Comparison of ENCODE assay signal across 25 mouse cellular contexts in the genomic region with DNA sequence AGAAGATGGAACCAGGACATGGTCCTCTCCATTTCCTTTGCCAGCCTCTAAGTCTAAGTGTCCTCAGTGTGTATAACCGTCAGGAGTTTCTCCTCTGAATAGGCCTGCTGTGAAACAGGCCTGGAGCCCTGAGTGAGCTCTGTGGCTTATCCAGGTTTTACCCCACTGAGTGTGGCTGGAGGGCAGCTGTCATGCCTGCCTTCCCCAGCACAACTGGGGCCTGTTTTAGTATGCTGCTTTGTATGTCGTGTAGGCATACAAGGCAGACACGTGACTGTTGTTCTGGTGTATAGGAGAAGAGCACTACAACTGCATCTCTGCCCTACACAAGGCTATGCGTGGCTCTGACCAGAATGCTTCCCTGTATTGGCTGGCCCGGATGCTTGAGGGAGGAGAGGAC. TPM values are rescaled to one million over a fixed set of nuclear protein-coding genes. Genes with fewer than 3 reads are reported as not detected.
"Had no signal": no experiment of that assay in that cellular context is flagged by ENCODE, and none has a peak within 500 bp of the region (broad histone marks: within the 10 kb centered on the region; RNA-seq: fewer than 3 reads in every experiment).

No protein-coding gene starts in this region.

- DNase-seq: kidney, adult 11 months; kidney, adult 8-10 months; kidney, postnatal 10 days; kidney, postnatal 36 days; layer of hippocampus, postnatal 36 days; liver, embryonic 13.5 days; lung, embryonic 14.5 days; retina, postnatal 1 day; right cerebral cortex, postnatal 25 days; spleen, adult 18-20 months; thymus, postnatal 25 days had no signal

- H3K4me3 ChIP-seq: kidney, embryonic 15.5 days; left cerebral cortex, adult 2 months; limb, embryonic 12.5 days; liver, embryonic 13.5 days; midbrain, embryonic 12.5 days; neural tube, embryonic 12.5 days; neural tube, embryonic 15.5 days; stomach, embryonic 15.5 days had no signal

- H3K9ac ChIP-seq: kidney, embryonic 15.5 days; limb, embryonic 12.5 days; liver, embryonic 13.5 days; lung, embryonic 14.5 days; midbrain, embryonic 12.5 days; neural tube, embryonic 12.5 days; neural tube, embryonic 15.5 days; stomach, embryonic 15.5 days had no signal

- H3K9me3 ChIP-seq: kidney, embryonic 15.5 days; limb, embryonic 12.5 days; liver, embryonic 13.5 days; midbrain, embryonic 12.5 days; neural tube, embryonic 12.5 days; neural tube, embryonic 15.5 days; stomach, embryonic 15.5 days had no signal

- ATAC-seq: lung, postnatal 0 days had no signal

- H3K27me3 ChIP-seq: kidney, embryonic 15.5 days; limb, embryonic 12.5 days; liver, embryonic 13.5 days; midbrain, embryonic 12.5 days; neural tube, embryonic 12.5 days; neural tube, embryonic 15.5 days; stomach, embryonic 15.5 days had no signal

- H3K4me1 ChIP-seq: kidney, embryonic 15.5 days; limb, embryonic 12.5 days; liver, embryonic 13.5 days; midbrain, embryonic 12.5 days; neural tube, embryonic 12.5 days; neural tube, embryonic 15.5 days; stomach, embryonic 15.5 days had no signal

- H3K27ac ChIP-seq: kidney, embryonic 15.5 days; left cerebral cortex, adult 2 months; limb, embryonic 12.5 days; liver, embryonic 13.5 days; macrophage; midbrain, embryonic 12.5 days; neural tube, embryonic 12.5 days; neural tube, embryonic 15.5 days; stomach, embryonic 15.5 days had no signal

- H3K4me2 ChIP-seq: kidney, embryonic 15.5 days; limb, embryonic 12.5 days; liver, embryonic 13.5 days; lung, embryonic 14.5 days; midbrain, embryonic 12.5 days; neural tube, embryonic 12.5 days; neural tube, embryonic 15.5 days; stomach, embryonic 15.5 days had no signal

RNA-seq across cellular contexts. Expression of a gene that starts 17.3 kb away (rescaled TPM):
- total RNA-seq: left cerebral cortex, adult 2 months; liver, adult 2 months; megakaryocyte, adult 5-6 weeks; midbrain, postnatal 0 days had no signal
- polyA plus RNA-seq: kidney, embryonic 15.5 days; limb, embryonic 12.5 days; liver, adult 2 months; liver, embryonic 13.5 days; liver, embryonic 16.5 days; lung, embryonic 14.5 days; lung, postnatal 0 days; macrophage; midbrain, embryonic 12.5 days; midbrain, postnatal 0 days; neural tube, embryonic 12.5 days; neural tube, embryonic 15.5 days; stomach, embryonic 15.5 days; thymus, postnatal 0 days had no signal

RNA-seq across cellular contexts. Expression of a gene that starts 36.2 kb away (rescaled TPM):
- total RNA-seq: megakaryocyte, adult 5-6 weeks; midbrain, postnatal 0 days had no signal
- polyA plus RNA-seq: liver, adult 2 months; lung, embryonic 14.5 days; lung, postnatal 0 days; macrophage; midbrain, embryonic 12.5 days had no signal
